Mouse (Mus musculus): ENCODE data around the gene Eif3l.

Eif3l gene

DNA sequence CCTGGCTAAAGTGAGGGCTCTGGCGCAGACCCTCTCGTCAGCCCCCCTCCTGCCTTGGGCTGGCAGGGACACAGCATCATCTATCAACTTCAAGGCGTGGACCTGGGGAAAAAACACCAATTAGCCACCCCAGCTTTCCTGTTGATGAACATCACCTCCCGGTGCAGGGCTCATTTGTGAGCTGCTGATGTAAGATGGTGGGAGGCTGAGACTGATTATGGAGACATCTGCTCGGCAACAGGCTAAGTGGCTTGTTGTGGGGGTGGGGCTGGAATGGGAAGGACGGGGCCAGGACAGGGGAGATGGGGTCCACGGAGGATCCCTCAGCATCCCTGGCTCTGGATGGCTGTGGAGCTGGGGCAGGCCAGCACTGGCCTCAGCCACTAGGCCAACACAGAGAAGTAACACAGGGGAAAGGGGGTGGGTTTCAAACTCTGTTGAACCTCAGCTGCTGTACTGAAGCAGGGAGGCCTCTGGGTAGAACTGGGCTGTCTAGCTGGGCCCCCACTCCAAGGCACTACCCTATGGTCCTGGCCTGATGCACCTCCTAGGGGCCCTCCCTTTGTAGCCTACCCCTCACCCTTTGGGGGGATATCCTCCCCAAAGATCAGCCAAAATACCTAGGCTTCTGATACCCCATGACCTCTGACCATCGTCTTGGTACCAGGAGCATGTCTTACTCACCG is 24.7 kb upstream of the Eif3l start:
- no peak for DNase-seq (ENCODE audit: low spot score in 2 of 2)

DNA sequence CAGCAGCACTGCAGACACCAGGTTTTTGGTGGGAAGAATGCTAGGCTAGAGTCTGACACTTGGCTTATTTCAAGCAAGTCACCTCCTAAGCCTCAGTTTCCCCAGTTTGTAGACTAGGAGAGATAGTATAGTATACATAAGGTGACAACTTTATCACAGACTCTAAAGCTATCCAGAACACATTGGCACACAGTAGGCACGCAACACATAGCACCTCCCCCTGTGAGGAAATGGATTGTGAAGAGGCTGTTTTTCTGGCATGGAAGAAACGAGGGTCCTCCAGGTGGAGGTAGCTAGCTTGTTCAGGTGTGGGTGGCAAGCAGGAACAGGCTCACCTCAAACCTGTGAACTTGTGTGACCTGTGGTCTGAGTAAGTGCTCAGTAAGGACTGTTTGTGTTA is 24.0 kb upstream of the Eif3l start:
- DNase-seq (ENCODE audit: low spot score in 2 of 2) = no peak

GRCm38 (mm10) chr15:79051461-79052360 is 23.3 kb upstream of the Eif3l start:
- no peak for DNase-seq (ENCODE audit: low spot score in 2 of 2)

DNA sequence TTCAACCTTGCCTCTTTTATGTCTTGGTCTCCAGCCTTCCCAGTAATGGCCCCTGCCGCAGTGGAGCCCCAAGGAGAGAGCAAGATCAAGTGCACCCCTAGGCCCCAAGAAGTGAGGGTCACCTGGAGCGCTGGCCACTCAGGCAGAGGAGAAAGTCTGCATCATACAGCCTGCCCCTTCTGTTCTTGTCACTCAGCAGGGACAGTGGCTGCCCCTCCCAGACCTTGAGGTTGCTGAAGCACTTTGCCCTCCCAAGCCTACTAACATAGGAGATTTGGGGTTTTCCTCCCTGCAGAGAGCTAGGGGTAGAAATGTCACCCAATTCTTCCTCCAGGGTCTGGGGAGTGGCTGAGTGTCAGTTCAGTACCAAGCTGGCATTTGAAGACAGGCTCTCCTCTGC is 22.6 kb upstream of the Eif3l start:
- no peak for DNase-seq (ENCODE audit: low spot score in 2 of 2)

GRCm38 (mm10) chr15:79056601-79057000 is 18.4 kb upstream of the Eif3l start:
- DNase-seq (ENCODE audit: low spot score in 2 of 2) = no peak

DNA sequence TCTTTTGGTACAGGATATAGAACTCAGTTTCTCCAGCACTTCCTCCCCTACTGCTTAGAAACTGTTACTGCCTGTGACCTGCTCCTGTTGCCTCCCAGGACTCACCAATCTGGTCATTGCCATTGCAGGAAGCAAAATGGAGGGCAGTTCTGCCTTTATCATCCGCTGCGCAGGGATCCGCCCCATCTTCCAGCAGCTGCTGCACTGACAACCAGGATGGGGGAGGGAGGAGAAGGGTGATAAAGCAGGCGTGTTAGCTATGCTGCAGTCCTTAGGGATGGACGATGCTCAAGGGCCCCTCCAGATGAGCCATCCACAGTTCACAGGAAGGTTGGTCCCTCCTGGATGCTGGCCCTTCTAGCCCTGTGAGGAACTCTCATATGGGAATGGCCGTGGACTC is 17.1 kb upstream of the Eif3l start:
- peak; percentile 17 to 33 for DNase-seq (ENCODE audit: low spot score in 2 of 2)

DNA sequence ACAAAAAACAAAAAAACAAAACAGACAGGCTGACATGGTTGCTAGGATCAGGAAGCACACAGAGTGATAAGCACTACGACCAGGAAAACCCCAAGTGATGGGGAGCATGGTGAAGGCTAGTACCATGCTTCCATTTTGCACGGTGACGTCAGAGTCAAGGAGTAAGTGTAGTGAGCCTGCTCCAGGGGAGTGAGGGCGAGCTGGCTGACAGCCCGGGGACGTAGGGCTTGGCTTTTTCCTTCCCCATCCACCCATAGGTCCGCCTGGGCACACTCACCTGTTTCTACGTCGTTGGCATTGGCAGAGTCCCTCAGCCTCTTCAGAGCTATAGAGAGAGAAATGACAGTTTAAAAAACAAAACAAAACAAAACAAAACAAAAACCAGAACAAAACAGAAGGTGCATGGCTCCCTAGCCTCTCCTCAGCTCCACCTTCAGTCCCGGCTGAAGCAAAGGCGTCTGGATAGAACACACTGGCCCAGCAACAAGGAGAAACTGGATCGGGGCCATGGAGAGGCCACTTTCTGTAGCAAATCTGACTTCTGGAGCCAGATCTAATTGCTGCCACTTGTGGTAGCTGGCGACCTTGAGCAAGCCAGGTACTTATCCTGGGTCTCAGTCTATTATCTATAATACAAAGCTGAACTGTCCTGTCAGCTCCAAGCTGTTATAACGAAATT is 14.0 kb upstream of the Eif3l start:
- DNase-seq (ENCODE audit: low spot score in 2 of 2) = no peak

DNA sequence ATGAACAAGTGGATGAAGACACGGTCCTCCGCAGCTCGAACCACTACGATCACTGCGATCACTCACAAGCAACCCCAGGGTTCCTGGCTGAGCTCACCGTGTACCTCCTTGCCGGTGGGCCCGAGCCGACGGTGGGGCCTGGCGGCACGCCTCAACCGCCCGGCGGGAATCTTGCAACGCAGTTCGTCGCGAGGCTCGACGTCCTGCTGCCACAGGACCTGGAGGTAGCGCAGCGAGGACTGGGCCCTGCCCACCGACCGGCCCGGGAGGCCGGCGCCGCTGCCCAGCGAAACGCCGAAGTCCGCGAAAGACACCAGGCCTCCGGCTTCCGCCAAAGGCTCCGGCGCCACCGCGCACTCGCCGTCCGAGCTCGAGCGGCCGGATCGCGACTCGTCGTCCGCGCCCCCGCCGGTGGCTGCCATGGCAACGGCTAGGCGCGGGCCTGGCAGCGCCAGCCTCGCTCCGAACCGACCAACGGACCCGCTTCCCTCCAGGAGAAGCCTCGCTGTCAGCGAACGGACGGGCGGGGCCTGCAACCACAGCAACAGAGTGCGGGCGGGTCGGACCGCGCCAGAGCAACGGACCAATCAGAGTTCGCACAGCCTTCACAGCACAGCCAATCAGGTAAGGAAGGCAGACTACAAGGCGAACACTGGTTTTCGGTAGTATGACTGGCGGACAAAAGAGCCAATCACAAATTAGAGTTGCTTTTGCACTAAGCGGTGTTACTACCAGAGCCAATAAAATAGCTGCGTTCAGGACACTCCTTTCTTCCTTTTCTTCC is 12.4 kb upstream of the Eif3l start, which contains the start of gene Ankrd54:
Gene Ankrd54, minus strand, starts transcription at position 518 of the 784 bp plus-strand sequence.
- peak; percentile 97 to 98 for DNase-seq (ENCODE audit: low spot score in 2 of 2)

DNA sequence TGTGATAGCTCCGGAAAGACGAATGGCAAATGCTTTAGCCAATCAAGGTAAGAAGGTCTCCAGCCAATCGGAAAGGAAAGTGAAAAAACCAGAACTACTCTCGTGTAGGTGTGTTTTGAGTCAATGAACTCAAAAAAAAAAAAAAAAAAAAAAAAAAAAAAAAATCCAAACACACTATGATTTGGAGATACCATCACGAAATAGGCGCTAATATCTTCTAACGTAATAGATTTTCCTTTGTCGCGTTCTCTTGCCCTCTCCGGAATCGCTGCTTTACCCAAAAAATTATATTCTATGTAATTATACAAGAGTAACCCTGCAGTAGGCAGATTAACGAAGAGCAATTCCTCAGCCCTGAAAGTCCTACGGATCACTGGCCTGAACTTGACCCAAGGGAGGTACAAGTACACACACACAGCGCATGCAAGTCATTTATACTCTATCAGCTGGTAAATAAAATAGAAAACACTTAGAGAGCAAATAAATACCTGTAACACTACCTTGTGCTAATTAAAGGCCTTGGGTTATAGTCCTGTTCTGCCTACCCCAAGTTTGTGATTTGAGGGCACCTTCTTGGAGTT is 11.7 kb upstream of the Eif3l start:
- DNase-seq (ENCODE audit: low spot score in 2 of 2) = no peak

DNA sequence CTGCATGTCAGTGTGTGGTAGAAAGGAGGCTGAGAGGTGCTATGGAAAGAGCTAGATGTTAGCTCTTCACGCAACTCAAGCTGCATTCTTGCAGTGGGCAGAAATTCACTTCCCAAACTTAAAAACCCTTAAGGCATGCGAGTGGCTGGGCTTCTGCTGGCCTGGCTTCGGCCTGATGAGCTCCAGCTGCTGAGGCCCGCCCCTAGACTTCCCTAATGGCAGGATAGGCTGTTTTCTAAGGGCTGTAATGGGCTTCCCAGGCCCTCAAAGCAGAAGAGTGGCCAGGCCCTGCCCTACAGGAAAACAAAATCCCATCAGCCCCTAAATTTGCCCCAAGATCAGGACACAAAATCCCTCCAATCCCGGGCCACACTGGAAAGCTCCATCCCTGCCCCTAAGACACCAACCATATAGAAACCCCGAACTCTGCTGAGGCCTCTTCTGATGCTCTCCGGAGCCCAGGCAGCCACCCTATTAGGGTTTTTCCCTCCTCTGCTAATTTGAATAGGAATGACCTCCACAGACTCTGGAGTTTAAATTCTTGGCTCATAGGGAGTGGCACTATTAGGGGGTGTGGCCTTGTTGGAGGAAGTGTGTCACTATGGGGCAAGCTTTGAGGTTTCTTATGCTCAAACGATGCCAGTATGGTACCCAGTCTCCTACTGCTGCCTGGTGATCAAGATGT is 9.8 kb upstream of the Eif3l start:
- DNase-seq (ENCODE audit: low spot score in 2 of 2) = no peak

GRCm38 (mm10) chr15:79066276-79066675 is 8.7 kb upstream of the Eif3l start:
- DNase-seq (ENCODE audit: low spot score in 2 of 2) = no peak

DNA sequence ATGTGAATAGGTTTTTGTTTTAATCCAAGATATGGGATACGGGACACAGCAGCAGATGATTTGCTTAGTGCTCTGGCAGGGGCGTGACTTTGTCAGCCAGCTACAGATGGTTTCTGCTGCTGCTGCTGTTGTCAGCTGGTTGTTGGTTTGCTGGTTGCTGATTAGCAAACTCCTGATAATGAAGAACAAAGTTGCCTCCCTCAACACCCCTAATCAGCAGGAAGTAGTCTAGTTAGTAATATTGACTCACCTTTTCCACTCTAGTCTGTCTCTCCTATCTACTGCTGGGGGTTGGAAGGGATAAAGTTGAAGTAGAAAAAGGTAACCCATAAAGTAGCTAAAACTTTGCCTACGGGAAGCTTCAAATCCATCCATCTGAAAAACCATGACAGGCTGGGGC is 7.3 kb upstream of the Eif3l start:
- DNase-seq (ENCODE audit: low spot score in 2 of 2) = no peak

GRCm38 (mm10) chr15:79068416-79068815 is 6.6 kb upstream of the Eif3l start:
- DNase-seq (ENCODE audit: low spot score in 2 of 2) = no peak

- peak; percentile 41 to 43 for DNase-seq (ENCODE audit: low spot score in 2 of 2)
Observed at GRCm38 (mm10) chr15:79071117-79072039, 3.6 kb upstream of the Eif3l start.

DNA sequence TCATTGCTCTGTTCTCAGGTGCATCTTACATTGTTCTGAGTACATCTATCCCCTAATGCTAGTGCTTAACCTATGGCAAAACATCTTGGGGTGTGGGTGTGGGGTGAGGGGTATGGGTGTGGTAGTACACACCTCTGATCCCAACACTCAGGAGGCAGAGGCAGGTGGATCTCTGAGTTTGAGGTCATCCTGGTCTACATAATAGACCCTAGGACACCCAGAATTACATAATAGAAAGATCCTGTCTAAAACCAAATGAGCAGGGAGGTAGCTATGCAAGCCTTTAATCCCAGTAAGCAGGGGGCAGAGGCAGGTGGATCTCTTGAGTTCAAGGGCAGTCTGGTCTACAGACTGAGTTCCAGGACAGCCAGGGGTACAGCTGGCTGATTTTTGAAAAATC is 1.2 kb upstream of the Eif3l start:
- DNase-seq (ENCODE audit: low spot score in 2 of 2) = no peak

GRCm38 (mm10) chr15:79074446-79074845 is 533 bp upstream of the Eif3l start:
- no peak for DNase-seq (ENCODE audit: low spot score in 2 of 2)

DNA sequence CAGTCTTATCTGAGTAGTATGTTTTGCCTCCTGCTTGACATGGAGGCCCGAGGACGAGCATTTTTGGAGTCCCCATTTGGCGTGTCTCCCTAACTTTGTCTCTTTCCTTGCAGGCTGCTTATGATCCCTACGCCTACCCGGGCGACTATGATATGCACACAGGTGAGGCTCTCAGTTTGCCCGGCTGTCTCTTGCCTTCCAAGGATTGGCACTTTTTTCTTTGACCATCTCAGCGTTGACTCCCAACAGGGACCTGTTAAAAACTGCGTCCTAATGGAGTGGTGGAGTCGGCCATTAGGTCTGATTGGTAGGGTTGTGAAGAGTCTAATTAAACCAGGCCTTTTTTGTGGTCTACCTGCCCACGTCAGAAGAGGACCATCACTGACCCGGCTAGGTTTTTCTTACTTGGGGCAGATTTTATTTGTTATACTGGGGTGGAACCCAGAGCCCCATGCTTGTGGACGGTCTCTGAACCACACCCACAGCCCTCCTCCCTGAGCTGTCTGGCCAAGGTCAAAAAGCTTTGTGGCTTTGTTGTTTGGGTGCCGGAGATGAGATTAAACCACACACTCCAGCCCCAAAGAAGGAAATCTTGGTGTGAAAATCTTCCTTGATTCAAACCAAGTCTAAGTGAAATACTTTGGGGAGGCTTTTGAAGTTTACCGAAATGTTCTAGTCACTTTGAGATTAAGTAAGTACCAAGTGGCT is 833 bp downstream of the Eif3l start:
- no peak for DNase-seq (ENCODE audit: low spot score in 2 of 2)

DNA sequence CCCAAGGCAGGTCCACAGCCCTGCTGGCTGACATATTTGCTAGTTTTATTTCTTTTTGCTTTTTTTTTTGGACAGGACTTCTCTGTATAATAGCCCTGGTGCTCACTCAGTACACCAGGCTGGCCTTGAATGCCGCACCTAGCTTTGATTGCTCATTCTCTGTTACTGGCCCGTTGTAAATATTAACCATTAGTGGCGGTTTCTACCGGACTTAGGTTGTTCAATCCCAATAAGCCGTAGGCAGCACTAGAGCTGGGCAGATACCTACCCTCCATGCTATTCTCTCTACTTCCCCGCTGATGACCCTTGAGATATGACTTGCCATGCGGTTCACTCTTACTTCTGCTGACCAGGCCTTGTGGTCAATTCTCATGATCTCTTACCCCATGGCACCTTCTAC is 4.6 kb downstream of the Eif3l start:
- no peak for DNase-seq (ENCODE audit: low spot score in 2 of 2)

- no peak for DNase-seq (ENCODE audit: low spot score in 2 of 2)
Observed at GRCm38 (mm10) chr15:79092284-79092683, 17.3 kb downstream of the Eif3l start.

All from spleen, postnatal 36 days (tissue).